Mouse (Mus musculus): ENCODE measurements at regions not wholly inside any gene's neighbourhood (a gene's known extent, or its start where the extent isn't known, plus 50 kb on each side); places are given as distances from the start of the nearest gene placed in this dataset.

GRCm38 (mm10) chr4:78785378-78785774, 573.6 kb upstream of the Ptprd start:
- no peak overlapping the region for H3K4me3 ChIP-seq (ENCODE audit: low read length)
- H3K36me3 ChIP-seq (ENCODE audit: control insufficient read depth, insufficient read depth, low read length), result no peaks in the 10 kb centered on the region
- no peak overlapping the region for H3K4me2 ChIP-seq (ENCODE audit: low read depth, low read length)
- no peaks in the 10 kb centered on the region for H3K27me3 ChIP-seq (replicated peaks; ENCODE audit: control insufficient read depth, insufficient read depth, low read length)
- no peaks in the 10 kb centered on the region for H3K9me3 ChIP-seq (ENCODE audit: control insufficient read depth, low read length)
- no peaks in the 10 kb centered on the region for H3K4me1 ChIP-seq (ENCODE audit: control insufficient read depth, insufficient read depth, low read length)
- no peak overlapping the region for H3K9ac ChIP-seq (ENCODE audit: low read depth, low read length)
- no peak for ATAC-seq
- 68% methylated on average over 1 of the region's 1 CpGs for WGBS
- H3K27ac ChIP-seq (ENCODE audit: low read length), result no peak overlapping the region

GRCm38 (mm10) chr4:78784675-78785377, 573.1 kb upstream of the Ptprd start:
- 24% methylated on average over 1 of the region's 1 CpGs for WGBS
- no peak overlapping the region for H3K4me3 ChIP-seq (ENCODE audit: low read length)
- H3K27me3 ChIP-seq (replicated peaks; ENCODE audit: control insufficient read depth, insufficient read depth, low read length), result no peaks in the 10 kb centered on the region
- H3K9ac ChIP-seq (ENCODE audit: low read depth, low read length), result no peak overlapping the region
- peak; percentile 70 for ATAC-seq
- H3K27ac ChIP-seq (ENCODE audit: low read length), result no peak overlapping the region
- no peaks in the 10 kb centered on the region for H3K9me3 ChIP-seq (ENCODE audit: control insufficient read depth, low read length)
- H3K36me3 ChIP-seq (ENCODE audit: control insufficient read depth, insufficient read depth, low read length), result no peaks in the 10 kb centered on the region
- H3K4me1 ChIP-seq (ENCODE audit: control insufficient read depth, insufficient read depth, low read length), result no peaks in the 10 kb centered on the region
- H3K4me2 ChIP-seq (ENCODE audit: low read depth, low read length), result no peak overlapping the region

GRCm38 (mm10) chr4:78784036-78784435, 572.3 kb upstream of the Ptprd start:
- H3K36me3 ChIP-seq (ENCODE audit: control insufficient read depth, insufficient read depth, low read length), result no peaks in the 10 kb centered on the region
- H3K4me3 ChIP-seq (ENCODE audit: low read length), result no peak overlapping the region
- 29% methylated on average over 1 of the region's 1 CpGs for WGBS
- peak; percentile 80 for ATAC-seq
- H3K4me2 ChIP-seq (ENCODE audit: low read depth, low read length), result no peak overlapping the region
- H3K9ac ChIP-seq (ENCODE audit: low read depth, low read length), result no peak overlapping the region
- H3K27me3 ChIP-seq (replicated peaks; ENCODE audit: control insufficient read depth, insufficient read depth, low read length), result no peaks in the 10 kb centered on the region
- H3K4me1 ChIP-seq (ENCODE audit: control insufficient read depth, insufficient read depth, low read length), result no peaks in the 10 kb centered on the region
- H3K27ac ChIP-seq (ENCODE audit: low read length), result no peak overlapping the region
- H3K9me3 ChIP-seq (ENCODE audit: control insufficient read depth, low read length), result no peaks in the 10 kb centered on the region

DNA sequence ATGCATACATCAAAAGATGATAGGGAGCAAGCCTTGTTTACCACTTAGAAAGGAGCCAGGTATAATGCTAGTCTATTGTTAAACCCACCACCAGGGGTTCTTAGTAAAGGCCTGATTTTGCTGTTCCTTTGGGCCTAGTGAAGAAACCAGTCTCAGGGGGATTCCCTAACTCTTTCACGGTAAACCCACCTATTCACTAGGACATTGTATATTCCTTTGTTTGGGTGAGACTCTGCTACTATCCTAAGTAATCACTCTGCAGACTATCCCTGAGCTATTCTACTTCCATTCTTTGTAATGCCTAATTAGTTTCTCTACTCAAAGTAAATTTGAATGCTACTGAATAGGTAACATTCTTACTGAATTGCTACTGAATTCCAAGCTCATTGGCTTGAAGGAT, 571.0 kb upstream of the Ptprd start:
- Histone ChIP-seq H3K4me2 (ENCODE audit: low read depth, low read length) (no peak overlapping the region), H3K9ac (ENCODE audit: low read depth, low read length) (no peak overlapping the region), H3K36me3 (ENCODE audit: control insufficient read depth, insufficient read depth, low read length) (no peaks in the 10 kb centered on the region), H3K27me3 (replicated peaks; ENCODE audit: control insufficient read depth, insufficient read depth, low read length) (no peaks in the 10 kb centered on the region), H3K27ac (ENCODE audit: low read length) (no peak overlapping the region), H3K9me3 (ENCODE audit: control insufficient read depth, low read length) (no peaks in the 10 kb centered on the region), H3K4me3 (ENCODE audit: low read length) (no peak overlapping the region), H3K4me1 (ENCODE audit: control insufficient read depth, insufficient read depth, low read length) (no peaks in the 10 kb centered on the region)
- 79% methylated on average over 1 of the region's 1 CpGs for WGBS
- no peak for ATAC-seq

DNA sequence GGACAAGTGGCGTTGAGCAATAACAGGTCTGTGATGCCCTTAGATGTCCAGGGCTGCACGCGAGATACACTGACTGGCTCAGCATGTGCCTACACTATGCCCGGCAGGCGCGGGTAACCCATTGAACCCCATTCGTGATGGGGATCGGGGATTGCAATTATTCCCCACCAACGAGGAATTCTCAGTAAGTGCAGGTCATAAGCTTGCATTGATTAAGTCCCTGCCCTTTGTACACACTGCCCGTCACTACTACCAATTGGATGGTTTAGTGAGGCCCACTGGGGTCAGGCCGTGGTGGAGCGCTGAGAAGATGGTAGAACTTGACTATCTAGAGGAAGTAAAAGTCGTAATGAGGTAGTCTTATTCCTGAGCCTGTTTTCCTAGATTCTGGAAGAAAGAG, 562.1 kb upstream of the Ptprd start:
- Histone ChIP-seq H3K27ac (ENCODE audit: low read length) (no peak overlapping the region), H3K4me1 (ENCODE audit: control insufficient read depth, insufficient read depth, low read length) (no peaks in the 10 kb centered on the region), H3K36me3 (ENCODE audit: control insufficient read depth, insufficient read depth, low read length) (no peaks in the 10 kb centered on the region), H3K9ac (ENCODE audit: low read depth, low read length) (no peak overlapping the region), H3K27me3 (replicated peaks; ENCODE audit: control insufficient read depth, insufficient read depth, low read length) (no peaks in the 10 kb centered on the region), H3K9me3 (ENCODE audit: control insufficient read depth, low read length) (no peaks in the 10 kb centered on the region), H3K4me2 (ENCODE audit: low read depth, low read length) (no peak overlapping the region), H3K4me3 (ENCODE audit: low read length) (no peak overlapping the region)
- WGBS, result 94% methylated on average over 13 of the region's 13 CpGs
- no peak for ATAC-seq

DNA sequence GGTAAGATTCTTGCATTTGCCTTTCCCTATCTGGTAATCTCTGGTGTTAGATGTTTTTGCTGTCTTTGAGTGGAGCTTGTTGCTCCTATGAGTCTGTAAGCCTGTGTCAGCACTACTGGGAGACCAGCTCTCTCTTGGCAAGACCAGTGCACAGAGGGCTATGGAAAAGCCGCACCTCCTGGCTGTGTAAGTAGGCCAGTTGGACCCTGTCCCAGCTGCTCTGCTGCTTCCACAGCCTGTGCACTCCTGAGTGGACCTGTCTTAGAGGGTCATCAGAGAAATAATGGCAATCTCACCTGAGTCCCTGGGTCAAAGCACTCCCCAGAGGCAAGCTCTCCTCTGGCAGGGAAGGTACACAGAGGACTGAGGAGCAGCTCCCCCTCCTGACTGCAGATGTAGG, 524.3 kb upstream of the Ptprd start:
- no peaks in the 10 kb centered on the region for H3K27me3 ChIP-seq (replicated peaks; ENCODE audit: control insufficient read depth, insufficient read depth, low read length)
- H3K4me1 ChIP-seq (ENCODE audit: control insufficient read depth, insufficient read depth, low read length), result no peaks in the 10 kb centered on the region
- H3K9ac ChIP-seq (ENCODE audit: low read depth, low read length), result no peak overlapping the region
- WGBS, result 94% methylated on average over 1 of the region's 1 CpGs
- H3K4me2 ChIP-seq (ENCODE audit: low read depth, low read length), result no peak overlapping the region
- H3K9me3 ChIP-seq (ENCODE audit: control insufficient read depth, low read length), result no peaks in the 10 kb centered on the region
- H3K4me3 ChIP-seq (ENCODE audit: low read length), result no peak overlapping the region
- no peaks in the 10 kb centered on the region for H3K36me3 ChIP-seq (ENCODE audit: control insufficient read depth, insufficient read depth, low read length)
- no peak for ATAC-seq
- no peak overlapping the region for H3K27ac ChIP-seq (ENCODE audit: low read length)

All from intestine, embryonic 16.5 days (tissue).